Mouse (Mus musculus) kidney, adult 2 months (tissue): ENCODE data around the gene Eef1a1. TPM values are rescaled to one million over a fixed set of nuclear protein-coding genes. Genes with fewer than 3 reads are reported as not detected.
"Not testable (repeated sequence)": the region's sequence is repeated elsewhere in the genome, so short reads cannot be mapped to it uniquely, and the experiment has no call there.

Source experiments
- DNase-seq: peaks from one replicate; pipeline ENCODE4 v3.0.0; 2021
- H3K27ac ChIP-seq: fragments of 200-500 bp; 2 replicates; pipeline ENCODE4 v1.5.1; 2012; ENCODE audit warnings: low read depth, low read length, control low read depth, inconsistent platforms; ENCODE audit not compliant: insufficient read depth
- H3K27me3 ChIP-seq: fragments of 200-500 bp; replicated peaks from 2 replicates; pipeline ENCODE4 v1.6.1; 2012; ENCODE audit warnings: mild to moderate bottlenecking, moderate library complexity, low read length, inconsistent platforms; ENCODE audit not compliant: control insufficient read depth, insufficient read depth
- H3K36me3 ChIP-seq: fragments of 200-500 bp; 2 replicates; pipeline ENCODE4 v1.6.1; 2012; ENCODE audit warnings: mild to moderate bottlenecking, moderate library complexity, low read length, inconsistent platforms; ENCODE audit not compliant: control insufficient read depth, insufficient read depth
- H3K4me1 ChIP-seq: fragments of 200-500 bp; 2 replicates; pipeline ENCODE4 v1.6.1; 2011; ENCODE audit warnings: low read length; ENCODE audit not compliant: control insufficient read depth, insufficient read depth
- H3K4me3 ChIP-seq: fragments of 200-500 bp; 2 replicates; pipeline ENCODE4 v1.5.1; 2011; ENCODE audit warnings: mild to moderate bottlenecking, low read depth, low read length, control low read depth; ENCODE audit not compliant: insufficient read depth
- CTCF ChIP-seq: fragments of 200-500 bp; conservative IDR thresholded peaks from 2 replicates; pipeline ENCODE4 v1.5.1; 2011; ENCODE audit warnings: low read depth, mild to moderate bottlenecking, control low read depth, low read length, moderate library complexity, mixed read lengths; ENCODE audit not compliant: insufficient read depth, insufficient read length
- POLR2A ChIP-seq: fragments of 200-500 bp; IDR thresholded peaks from one replicate; pipeline ENCODE4 v1.6.1; 2011; ENCODE audit warnings: low read depth, low read length, control low read depth
- WGBS: fragments of 180-500 bp; shearing (Covaris S2); methylation state at CpG from one replicate; pipeline ENCODE4 v1.1.7; 2018; 5-methylcytosine and 5-hydroxymethylcytosine counted together
- polyA plus RNA-seq: library from polyadenylated mRNA; depleted of rRNA; stranded (reverse); fragments of >200 nt; gene quantifications from 2 replicates; pipeline ENCODE4 v1.2.3, GENCODE M21; 2012

Eef1a1 gene
- polyA plus RNA-seq, 1 experiment = 4,503 TPM

GRCm38 (mm10) chr9:78520127-78520779, 31.3 kb upstream of the Eef1a1 start:
- Histone ChIP-seq H3K4me3 (peak overlapping the region; percentile 40), H3K4me1 (no peaks in the 10 kb centered on the region), H3K27me3 (no peaks in the 10 kb centered on the region), H3K36me3 (no peaks in the 10 kb centered on the region), H3K27ac (no peak overlapping the region)
- 13% methylated on average over 15 of the region's 15 CpGs for WGBS
- DNase-seq = peak; percentile 70
- TF ChIP-seq CTCF (no peak), POLR2A (no peak)

GRCm38 (mm10) chr9:78517237-78517636, 28.3 kb upstream of the Eef1a1 start:
- H3K27ac ChIP-seq, H3K4me1 ChIP-seq, H3K27me3 ChIP-seq, DNase-seq, H3K36me3 ChIP-seq, H3K4me3 ChIP-seq: not testable (repeated sequence)
- WGBS = 45% methylated on average over 3 of the region's 3 CpGs

GRCm38 (mm10) chr9:78516125-78516524, 27.2 kb upstream of the Eef1a1 start:
- H3K4me1 ChIP-seq = no peaks in the 10 kb centered on the region; the same call in 1 of the 2 replicates

GRCm38 (mm10) chr9:78514681-78515080, 25.7 kb upstream of the Eef1a1 start:
- no peak for TF ChIP-seq POLR2A
- no peak for TF ChIP-seq CTCF
- DNase-seq = no peak
- WGBS = 81% methylated on average over 4 of the region's 4 CpGs
- H3K4me3 ChIP-seq = no peak overlapping the region
- no peaks in the 10 kb centered on the region for H3K36me3 ChIP-seq
- no peak overlapping the region for H3K27ac ChIP-seq
- no peaks in the 10 kb centered on the region for H3K27me3 ChIP-seq
- no peaks in the 10 kb centered on the region; the same call in 1 of the 2 replicates for H3K4me1 ChIP-seq

More at GRCm38 (mm10) chr9:78516125-78516524, 27.2 kb upstream of the Eef1a1 start:
- H3K4me3 ChIP-seq = no peak overlapping the region
- WGBS = 55% methylated on average over 3 of the region's 3 CpGs
- DNase-seq = no peak
- no peak overlapping the region for H3K27ac ChIP-seq
- H3K36me3 ChIP-seq = no peaks in the 10 kb centered on the region
- H3K27me3 ChIP-seq = no peaks in the 10 kb centered on the region
- TF ChIP-seq CTCF (no peak), POLR2A (no peak)

GRCm38 (mm10) chr9:78513776-78514500, 25.0 kb upstream of the Eef1a1 start:
- DNase-seq = no peak
- no peak for TF ChIP-seq POLR2A
- no peak for TF ChIP-seq CTCF
- H3K4me1 ChIP-seq = no peaks in the 10 kb centered on the region; the same call in 1 of the 2 replicates
- no peak overlapping the region for H3K4me3 ChIP-seq
- H3K27me3 ChIP-seq = no peaks in the 10 kb centered on the region
- H3K36me3 ChIP-seq = no peaks in the 10 kb centered on the region
- no peak overlapping the region for H3K27ac ChIP-seq
- 68% methylated on average over 6 of the region's 6 CpGs for WGBS

- H3K27ac ChIP-seq = no peak overlapping the region
- no peak overlapping the region for H3K4me3 ChIP-seq
- WGBS = 95% methylated on average over 5 of the region's 5 CpGs
- no peaks in the 10 kb centered on the region for H3K36me3 ChIP-seq
- H3K27me3 ChIP-seq = no peaks in the 10 kb centered on the region
- peaks cover under 1% of the 10 kb centered on the region; the same call in 1 of the 2 replicates for H3K4me1 ChIP-seq
- TF ChIP-seq CTCF = no peak
- TF ChIP-seq POLR2A = no peak
- no peak for DNase-seq
Measured at GRCm38 (mm10) chr9:78511705-78512104, 22.8 kb upstream of the Eef1a1 start.

GRCm38 (mm10) chr9:78508106-78508786, 19.3 kb upstream of the Eef1a1 start:
- 82% methylated on average over 16 of the region's 16 CpGs for WGBS
- H3K4me1 ChIP-seq = peaks cover 12% of the 10 kb centered on the region; the same call in 1 of the 2 replicates
- H3K27ac ChIP-seq = no peak overlapping the region
- H3K27me3 ChIP-seq = no peaks in the 10 kb centered on the region
- no peaks in the 10 kb centered on the region for H3K36me3 ChIP-seq
- no peak for DNase-seq
- H3K4me3 ChIP-seq = no peak overlapping the region
- no peak for TF ChIP-seq CTCF
- TF ChIP-seq POLR2A = no peak
